Mouse (Mus musculus): Measurements from ENCODE around the gene Cntn3. TPM values are rescaled to one million over a fixed set of nuclear protein-coding genes. Genes with fewer than 3 reads are reported as not detected.
A peak's percentile ranks its signal among the peaks of the same experiment; 100 is the strongest.
"Not testable (repeated sequence)": the region's sequence is repeated elsewhere in the genome, so short reads cannot be mapped to it uniquely, and the experiment has no call there.

Gene Cntn3
- 0.89 and 1.0 TPM in 2 replicates for polyA plus RNA-seq (2016; fragmentation: Nextera tagmentation; extraction: Ambion mirVana)

DNA sequence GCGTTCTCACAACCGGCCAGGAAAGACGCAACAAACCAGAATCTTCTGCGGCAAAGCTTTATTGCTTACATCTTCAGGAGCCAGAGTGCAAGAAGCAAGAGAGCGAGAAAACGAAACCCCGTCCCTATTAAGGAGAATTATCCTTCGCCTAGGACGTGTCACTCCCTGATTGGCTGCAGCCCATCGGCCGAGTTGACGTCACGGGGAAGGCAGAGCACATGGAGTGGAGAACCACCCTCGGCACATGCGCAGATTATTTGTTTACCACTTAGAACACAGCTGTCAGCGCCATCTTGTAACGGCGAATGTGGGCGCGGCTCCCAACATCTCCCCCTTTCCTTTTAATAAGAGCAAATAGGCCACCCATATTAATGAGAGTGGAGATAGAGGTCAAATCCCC is at the start of gene Cntn3:
TSS of gene Cntn3 (minus strand) at position 101 of the 400 bp plus-strand sequence.
- H3K27me3 ChIP-seq (ENCODE audit: insufficient read depth, poor library complexity, severe bottlenecking); H3K36me3 ChIP-seq; H3K27ac ChIP-seq; H3K4me3 ChIP-seq; H3K4me1 ChIP-seq (replicated peaks); H3K9me3 ChIP-seq; DNase-seq (ENCODE audit: low spot score): not testable (repeated sequence)
- WGBS = 98% methylated on average over 7 of the region's 20 CpGs

- H3K36me3 ChIP-seq = no peaks in the 10 kb centered on the region
- 83% methylated on average over 2 of the region's 2 CpGs for WGBS
- H3K27me3 ChIP-seq (ENCODE audit: insufficient read depth, poor library complexity, severe bottlenecking) = no peaks in the 10 kb centered on the region
- no peak for DNase-seq (ENCODE audit: low spot score)
- H3K9me3 ChIP-seq = no peaks in the 10 kb centered on the region
- H3K4me1 ChIP-seq (replicated peaks) = no peaks in the 10 kb centered on the region
- no peak overlapping the region for H3K27ac ChIP-seq
- H3K4me3 ChIP-seq = no peak overlapping the region
Measured at GRCm38 (mm10) chr6:102600773-102601172, 27.9 kb upstream of the Cntn3 start.

DNA sequence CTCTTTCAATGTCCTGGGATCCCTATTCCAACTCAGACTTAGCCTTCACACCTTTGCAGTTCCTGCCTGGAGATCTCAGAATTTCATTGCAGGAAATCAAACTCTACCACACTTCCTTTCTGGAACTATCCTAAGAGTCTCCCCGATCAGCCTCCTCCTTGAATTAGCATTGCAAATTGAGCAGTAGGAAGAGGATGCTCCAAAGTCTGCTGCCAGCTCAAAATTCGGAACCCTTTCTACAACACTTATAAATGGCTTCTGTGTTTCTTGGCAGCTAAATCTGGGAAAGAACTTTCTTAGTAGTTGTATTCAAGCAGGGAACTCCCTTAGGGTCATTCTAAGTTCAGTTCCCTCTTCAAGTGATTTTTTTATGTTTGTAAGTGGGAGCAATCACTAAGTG is 24.9 kb upstream of the Cntn3 start:
- H3K27me3 ChIP-seq (ENCODE audit: insufficient read depth, poor library complexity, severe bottlenecking) = no peaks in the 10 kb centered on the region
- H3K27ac ChIP-seq = no peak overlapping the region
- H3K9me3 ChIP-seq = no peaks in the 10 kb centered on the region
- 68% methylated on average over 2 of the region's 2 CpGs for WGBS
- DNase-seq (ENCODE audit: low spot score) = no peak
- no peaks in the 10 kb centered on the region for H3K36me3 ChIP-seq
- no peak overlapping the region for H3K4me3 ChIP-seq
- H3K4me1 ChIP-seq (replicated peaks) = no peaks in the 10 kb centered on the region

DNA sequence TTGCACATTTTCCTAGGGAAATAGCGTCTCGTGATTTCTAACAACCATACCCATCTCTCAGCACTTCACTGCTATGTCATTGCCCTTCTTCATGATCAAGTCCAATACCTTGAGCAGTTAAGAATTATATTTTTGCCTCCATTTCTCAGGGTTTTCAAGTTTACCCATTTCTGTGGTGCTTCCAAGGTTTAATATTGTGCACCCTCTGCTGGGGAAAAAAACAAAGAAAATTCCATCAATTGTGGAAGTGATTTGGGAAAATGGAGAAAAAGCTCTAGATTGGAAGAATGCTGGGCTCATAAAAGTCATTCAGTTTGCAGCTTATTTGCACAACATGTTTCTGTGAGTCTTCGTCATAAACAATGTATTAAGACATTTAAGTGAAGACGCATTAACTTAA is 17.2 kb upstream of the Cntn3 start:
- Histone ChIP-seq H3K36me3 (no peaks in the 10 kb centered on the region), H3K27me3 (ENCODE audit: insufficient read depth, poor library complexity, severe bottlenecking) (no peaks in the 10 kb centered on the region), H3K4me3 (no peak overlapping the region), H3K9me3 (no peaks in the 10 kb centered on the region), H3K27ac (no peak overlapping the region), H3K4me1 (replicated peaks) (no peaks in the 10 kb centered on the region)
- WGBS = 97% methylated on average over 4 of the region's 4 CpGs
- DNase-seq (ENCODE audit: low spot score) = no peak

- DNase-seq (ENCODE audit: low spot score) = no peak
- no peak overlapping the region for H3K4me3 ChIP-seq
- no peak overlapping the region for H3K27ac ChIP-seq
- WGBS = 73% methylated on average over 4 of the region's 4 CpGs
- H3K4me1 ChIP-seq (replicated peaks) = no peaks in the 10 kb centered on the region
- no peaks in the 10 kb centered on the region for H3K9me3 ChIP-seq
- no peaks in the 10 kb centered on the region for H3K27me3 ChIP-seq (ENCODE audit: insufficient read depth, poor library complexity, severe bottlenecking)
- no peaks in the 10 kb centered on the region for H3K36me3 ChIP-seq
Measured at GRCm38 (mm10) chr6:102589311-102589710, 16.4 kb upstream of the Cntn3 start.

DNA sequence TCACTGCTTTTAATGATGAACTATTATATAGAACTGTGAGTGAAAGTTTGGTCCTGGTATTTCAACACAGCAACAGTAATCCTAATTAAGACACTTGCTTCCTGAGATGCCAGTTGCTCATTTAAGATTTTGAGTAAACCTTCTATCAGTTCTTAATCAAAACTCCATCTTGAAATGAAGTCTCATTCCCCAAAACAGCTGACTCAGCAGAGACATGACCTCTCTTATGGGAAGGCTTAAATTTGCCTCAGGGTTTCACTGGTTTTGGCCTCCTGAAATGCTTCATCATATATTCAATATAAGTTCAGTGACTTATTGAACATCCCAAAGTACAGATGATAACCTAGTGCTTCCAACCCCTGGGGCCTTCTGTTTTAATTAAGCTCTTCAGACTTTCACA is 13.2 kb upstream of the Cntn3 start:
- DNase-seq (ENCODE audit: low spot score) = no peak

GRCm38 (mm10) chr6:102583578-102583977 is 10.7 kb upstream of the Cntn3 start:
- no peak overlapping the region for H3K4me3 ChIP-seq
- no peak overlapping the region for H3K27ac ChIP-seq
- H3K4me1 ChIP-seq (replicated peaks) = no peaks in the 10 kb centered on the region
- H3K9me3 ChIP-seq = no peaks in the 10 kb centered on the region
- 87% methylated on average over 2 of the region's 2 CpGs for WGBS
- no peaks in the 10 kb centered on the region for H3K27me3 ChIP-seq (ENCODE audit: insufficient read depth, poor library complexity, severe bottlenecking)
- H3K36me3 ChIP-seq = no peaks in the 10 kb centered on the region
- no peak for DNase-seq (ENCODE audit: low spot score)

More for the DNA sequence above, 13.2 kb upstream of the Cntn3 start:
- no peak overlapping the region for H3K4me3 ChIP-seq
- no peaks in the 10 kb centered on the region for H3K4me1 ChIP-seq (replicated peaks)
- H3K9me3 ChIP-seq = no peaks in the 10 kb centered on the region
- H3K27ac ChIP-seq = no peak overlapping the region
- no peaks in the 10 kb centered on the region for H3K36me3 ChIP-seq
- H3K27me3 ChIP-seq (ENCODE audit: insufficient read depth, poor library complexity, severe bottlenecking) = no peaks in the 10 kb centered on the region

- Histone ChIP-seq H3K27ac (no peak overlapping the region), H3K27me3 (ENCODE audit: insufficient read depth, poor library complexity, severe bottlenecking) (peaks cover 16% of the 10 kb centered on the region; the same call in 1 of the 2 replicates), H3K4me1 (replicated peaks) (peaks cover 17% of the 10 kb centered on the region; the same call in 1 of the 2 replicates), H3K36me3 (no peaks in the 10 kb centered on the region), H3K9me3 (no peaks in the 10 kb centered on the region), H3K4me3 (no peak overlapping the region)
- 83% methylated on average over 1 of the region's 1 CpGs for WGBS
- no peak for DNase-seq (ENCODE audit: low spot score)
Measured at GRCm38 (mm10) chr6:102567496-102567895, 5.4 kb downstream of the Cntn3 start.

DNA sequence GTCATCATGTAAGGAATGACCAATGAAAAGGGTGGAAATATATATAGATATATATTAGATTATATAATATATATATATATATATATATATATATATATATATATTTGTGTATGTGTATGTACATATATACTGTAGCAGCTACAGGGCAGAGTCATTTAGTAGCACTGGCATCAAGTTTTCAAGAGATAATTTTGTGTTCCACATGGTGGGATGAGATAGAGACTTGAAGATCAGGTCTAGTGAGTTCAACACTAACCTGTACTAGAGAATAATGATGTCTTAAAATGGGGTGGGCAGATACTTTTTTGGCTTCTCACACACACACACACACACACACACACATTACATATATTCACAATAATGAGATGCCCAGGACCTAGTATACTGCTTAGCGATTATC is 7.7 kb downstream of the Cntn3 start:
- DNase-seq (ENCODE audit: low spot score) = no peak
- no peaks in the 10 kb centered on the region for H3K9me3 ChIP-seq
- peaks cover 17% of the 10 kb centered on the region; the same call in 1 of the 2 replicates for H3K4me1 ChIP-seq (replicated peaks)
- 100% methylated on average over 1 of the region's 1 CpGs for WGBS
- H3K27me3 ChIP-seq (ENCODE audit: insufficient read depth, poor library complexity, severe bottlenecking) = peaks cover 17% of the 10 kb centered on the region; the same call in 1 of the 2 replicates
- H3K36me3 ChIP-seq = no peaks in the 10 kb centered on the region
- H3K4me3 ChIP-seq = no peak overlapping the region
- H3K27ac ChIP-seq = no peak overlapping the region

DNA sequence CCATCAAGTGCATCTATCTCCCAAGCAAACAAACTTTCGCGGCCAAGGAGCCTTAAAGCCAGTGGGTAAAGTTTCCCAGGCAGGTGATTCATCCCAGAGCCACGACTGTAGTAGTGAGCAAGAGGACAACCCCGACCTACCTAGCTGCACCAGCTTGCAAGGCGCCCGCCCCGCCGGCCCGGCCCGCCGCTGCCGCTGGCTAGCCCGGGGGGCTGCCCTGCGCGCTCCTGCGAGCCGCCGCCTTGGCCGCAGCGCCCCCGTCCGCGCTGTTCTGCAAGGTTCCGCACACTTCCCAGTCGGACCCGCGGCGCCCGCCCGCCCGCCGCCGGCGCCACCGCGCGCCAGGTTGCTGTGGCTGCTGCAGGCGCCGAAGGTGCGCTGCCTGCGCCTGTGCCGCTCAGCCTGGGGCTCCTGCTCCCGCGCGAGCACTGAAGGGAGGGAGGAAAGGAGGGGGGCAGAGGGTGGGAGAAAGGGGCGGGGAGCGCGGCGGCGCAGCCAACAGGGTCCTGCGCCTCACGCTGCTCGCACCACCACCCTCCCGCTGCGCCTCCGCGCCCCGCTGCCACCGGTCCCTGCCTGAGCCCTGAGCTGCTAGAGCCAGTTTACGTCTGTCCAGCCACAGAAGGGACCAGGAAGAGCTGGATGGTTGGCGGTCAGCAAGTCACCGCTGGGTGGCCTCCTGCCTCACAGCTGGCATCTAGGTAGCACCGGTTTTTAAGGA is 8.7 kb downstream of the Cntn3 start:
- Histone ChIP-seq H3K4me1 (replicated peaks) (peaks cover 17% of the 10 kb centered on the region; the same call in 1 of the 2 replicates), H3K36me3 (no peaks in the 10 kb centered on the region), H3K4me3 (peak overlapping the region; percentile 65), H3K9me3 (no peaks in the 10 kb centered on the region), H3K27me3 (ENCODE audit: insufficient read depth, poor library complexity, severe bottlenecking) (peaks cover 17% of the 10 kb centered on the region; the same call in 1 of the 2 replicates), H3K27ac (peak overlapping the region; percentile 85)
- under 1% methylated on average over 63 of the region's 63 CpGs for WGBS
- peak; percentile 84 for DNase-seq (ENCODE audit: low spot score)

GRCm38 (mm10) chr6:102563431-102563830 is 9.5 kb downstream of the Cntn3 start:
- 8% methylated on average over 7 of the region's 7 CpGs for WGBS
- Histone ChIP-seq H3K27ac (0 out of 2 replicates have a peak overlapping the region, but pooled peaks have one; percentile 85), H3K4me1 (replicated peaks) (peaks cover 17% of the 10 kb centered on the region; the same call in 1 of the 2 replicates), H3K27me3 (ENCODE audit: insufficient read depth, poor library complexity, severe bottlenecking) (peaks cover 17% of the 10 kb centered on the region; the same call in 1 of the 2 replicates), H3K4me3 (peak overlapping the region; percentile 65), H3K36me3 (no peaks in the 10 kb centered on the region), H3K9me3 (no peaks in the 10 kb centered on the region)
- no peak for DNase-seq (ENCODE audit: low spot score)

- Histone ChIP-seq H3K36me3 (no peaks in the 10 kb centered on the region), H3K4me1 (replicated peaks) (no peaks in the 10 kb centered on the region), H3K4me3 (no peak overlapping the region), H3K9me3 (no peaks in the 10 kb centered on the region), H3K27ac (no peak overlapping the region), H3K27me3 (ENCODE audit: insufficient read depth, poor library complexity, severe bottlenecking) (0 out of 2 replicates have a peak, but pooled peaks cover 1% of the 10 kb centered on the region)
- WGBS = 80% methylated on average over 3 of the region's 3 CpGs
- no peak for DNase-seq (ENCODE audit: low spot score)
Measured at GRCm38 (mm10) chr6:102557521-102557920, 15.4 kb downstream of the Cntn3 start.

DNA sequence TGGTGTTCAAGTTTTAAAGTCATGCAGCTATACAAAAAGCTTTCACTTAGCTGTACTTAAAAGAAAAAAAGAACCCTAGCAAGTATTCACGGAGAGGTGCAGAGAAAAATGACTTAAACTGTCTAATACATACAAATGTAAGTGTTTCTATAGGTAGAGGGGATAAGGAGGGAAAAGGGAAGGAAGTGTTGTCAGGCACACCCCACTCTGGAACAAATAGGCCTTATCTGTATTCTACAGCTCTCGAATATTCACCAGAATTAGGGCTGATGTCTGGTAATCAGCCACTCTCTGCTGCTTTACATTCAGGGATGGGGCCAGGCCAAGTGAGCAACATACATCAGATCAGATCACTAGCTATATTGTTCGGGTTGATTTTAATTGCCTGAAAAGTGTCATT is 16.4 kb downstream of the Cntn3 start:
- no peaks in the 10 kb centered on the region for H3K9me3 ChIP-seq
- no peaks in the 10 kb centered on the region for H3K36me3 ChIP-seq
- WGBS = 78% methylated on average over 3 of the region's 3 CpGs
- no peak for DNase-seq (ENCODE audit: low spot score)
- H3K4me1 ChIP-seq (replicated peaks) = no peaks in the 10 kb centered on the region
- H3K27ac ChIP-seq = no peak overlapping the region
- no peak overlapping the region for H3K4me3 ChIP-seq
- no peaks in the 10 kb centered on the region for H3K27me3 ChIP-seq (ENCODE audit: insufficient read depth, poor library complexity, severe bottlenecking)
